Mouse (Mus musculus): ENCODE data around the gene Vmn2r10. TPM values are rescaled to one million over a fixed set of nuclear protein-coding genes. Genes with fewer than 3 reads are reported as not detected.
"Not testable (repeated sequence)": the region's sequence is repeated elsewhere in the genome, so short reads cannot be mapped to it uniquely, and the experiment has no call there.

Vmn2r10 gene
- not detected for total RNA-seq (2021)
- long read RNA-seq, experiment 1: 0 reads
- long read RNA-seq, experiment 2: 0 reads

DNA sequence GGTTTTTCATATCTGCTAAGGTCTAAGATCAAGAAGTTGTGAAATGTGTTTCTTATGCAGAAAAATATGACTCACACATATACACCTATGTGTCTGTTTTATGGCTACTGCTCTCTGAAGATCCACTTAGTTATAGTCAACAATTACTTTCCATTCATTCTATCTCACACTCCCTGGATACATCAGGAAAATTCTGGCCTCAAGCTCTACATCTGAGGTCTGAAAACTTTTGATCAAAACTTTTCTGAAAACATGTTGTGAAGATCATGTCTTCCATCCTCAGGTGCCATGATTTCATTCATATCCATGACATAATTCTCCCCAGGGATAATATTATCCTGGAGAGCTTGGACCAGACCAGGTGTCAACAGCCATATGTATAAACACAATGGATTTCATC, at the start of gene Vmn2r10:
TSS of gene Vmn2r10 (minus strand) at position 101 of the 400 bp plus-strand sequence.
- not testable (repeated sequence) for H3K27ac ChIP-seq

GRCm38 (mm10) chr5:109055286-109055685, 49.0 kb upstream of the Vmn2r10 start:
- no peak overlapping the region for H3K27ac ChIP-seq
- intact Hi-C loops (cut with DNase I): no loop called here
- TF ChIP-seq CTCF (IDR thresholded peaks at IDR 0.05): no peak
- no peak for DNase-seq
- H3K4me3 ChIP-seq: no peak overlapping the region

More for the DNA sequence above, at the start of gene Vmn2r10:
- intact Hi-C loops (cut with DNase I); H3K4me3 ChIP-seq; DNase-seq: not testable (repeated sequence)

- Histone ChIP-seq H3K27ac (no peak overlapping the region), H3K4me3 (no peak overlapping the region)
- intact Hi-C loops (cut with DNase I): no loop called here
- no peak for TF ChIP-seq CTCF (IDR thresholded peaks at IDR 0.05)
- no peak for DNase-seq
Measured at GRCm38 (mm10) chr5:109032591-109032990, 26.3 kb upstream of the Vmn2r10 start.

- DNase-seq: no peak
- Histone ChIP-seq H3K4me3 (no peak overlapping the region), H3K27ac (no peak overlapping the region)
- intact Hi-C loops (cut with DNase I): no loop called here
- no peak for TF ChIP-seq CTCF (IDR thresholded peaks at IDR 0.05)
Measured at GRCm38 (mm10) chr5:108988924-108989323, 17.4 kb downstream of the Vmn2r10 start.

Other genes with a start within 250 kb of the Vmn2r10 start
- not detected for gene Rnf212, start 231.5 kb downstream of the Vmn2r10 start, total RNA-seq (2021)
- not detected for gene Tmed11, start 211.2 kb downstream of the Vmn2r10 start, total RNA-seq (2021)
- gene Vmn2r8, start 197.7 kb downstream of the Vmn2r10 start, total RNA-seq (2021): not detected
- gene Vmn2r9, start 153.9 kb downstream of the Vmn2r10 start, total RNA-seq (2021): not detected
- gene Vmn2r11, start 53.0 kb upstream of the Vmn2r10 start, total RNA-seq (2021): not detected
- gene Vmn2r12, start 91.4 kb upstream of the Vmn2r10 start, total RNA-seq (2021): not detected
- not detected for gene Vmn2r13, start 185.7 kb upstream of the Vmn2r10 start, total RNA-seq (2021)
- not detected for gene Vmn2r14, start 218.2 kb upstream of the Vmn2r10 start, total RNA-seq (2021)